Mouse (Mus musculus): ENCODE results near the gene Zfp821. TPM values are rescaled to one million over a fixed set of nuclear protein-coding genes. Genes with fewer than 3 reads are reported as not detected.
"Not testable (repeated sequence)": the region's sequence is repeated elsewhere in the genome, so short reads cannot be mapped to it uniquely, and the experiment has no call there.

Zfp821 gene
- polyA plus RNA-seq, 1 experiment from 2014 or later: 20.1 TPM

DNA sequence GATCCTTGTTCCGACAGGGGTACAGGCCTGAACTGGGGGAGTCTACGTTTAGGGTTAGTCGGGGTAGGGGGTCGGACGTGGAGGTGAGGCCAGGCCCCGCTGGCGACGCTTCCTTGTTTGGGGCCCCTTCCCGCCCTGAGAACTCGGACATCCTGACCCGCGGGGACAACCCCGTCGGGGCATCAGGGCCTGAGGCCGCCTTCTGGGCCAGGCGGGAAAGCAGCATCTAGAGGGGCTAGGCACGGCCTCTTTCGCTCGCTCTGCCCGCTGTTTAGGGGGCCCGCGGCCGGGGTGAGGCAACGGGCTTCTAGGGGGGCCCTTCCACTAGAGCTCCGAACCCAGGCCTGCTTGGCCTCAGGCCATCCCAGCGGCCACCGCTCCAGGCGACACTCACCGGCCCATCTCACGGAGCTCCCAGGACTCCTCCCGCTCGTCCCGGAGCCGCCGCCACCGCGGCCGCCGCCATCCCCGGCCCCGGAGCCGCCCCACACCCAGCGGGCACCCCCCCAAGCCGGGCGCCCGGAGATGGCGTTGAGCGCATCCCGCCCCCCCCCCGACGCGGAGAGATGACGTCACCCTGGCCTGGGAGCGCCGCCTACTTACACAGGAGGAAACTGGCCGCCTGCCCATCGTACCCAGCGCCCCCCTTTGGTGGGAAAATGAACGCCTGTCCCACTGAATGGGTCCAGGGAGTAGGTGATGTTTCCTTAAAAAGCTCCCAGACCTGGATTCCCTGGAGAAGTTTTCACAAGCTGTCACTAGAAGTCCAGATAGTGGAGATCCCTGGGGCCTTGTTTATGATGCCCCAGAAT lies 32.1 kb downstream of the Zfp821 start, which contains the start of gene Atxn1l:
TSS of gene Atxn1l (minus strand) at position 503 of the 812 bp plus-strand sequence.
- Histone ChIP-seq H3K27ac (ENCODE audit: low read length) (peak within 1 kb of the TSS; percentile 59), H3K4me3 (ENCODE audit: low read length) (peak within 1 kb of the TSS; percentile 100), H3K9me3 (ENCODE audit: control insufficient read depth, low read length) (no peaks in the 10 kb centered on the region), H3K4me2 (ENCODE audit: low read depth, low read length) (peak within 1 kb of the TSS; percentile 93), H3K27me3 (ENCODE audit: control insufficient read depth, insufficient read depth, low read depth, low read length) (no peaks in the 10 kb centered on the region), H3K4me1 (replicated peaks; ENCODE audit: control insufficient read depth, insufficient read depth, low read length) (peaks cover 9% of the 10 kb centered on the region), H3K36me3 (ENCODE audit: control insufficient read depth, insufficient read depth, low read length) (peaks cover 13% of the 10 kb centered on the region), H3K9ac (ENCODE audit: low read length) (peak within 1 kb of the TSS; percentile 99)
- ATAC-seq (ENCODE audit: low read depth): peak; percentile 89
- WGBS: under 1% methylated on average over 44 of the region's 59 CpGs

- Histone ChIP-seq H3K9me3 (ENCODE audit: control insufficient read depth, low read length) (no peaks in the 10 kb centered on the region), H3K4me1 (replicated peaks; ENCODE audit: control insufficient read depth, insufficient read depth, low read length) (peaks cover 9% of the 10 kb centered on the region), H3K27ac (ENCODE audit: low read length) (peak overlapping the region; percentile 59; the same call in 1 of the 2 replicates), H3K4me2 (ENCODE audit: low read depth, low read length) (peak overlapping the region; percentile 93), H3K4me3 (ENCODE audit: low read length) (peak overlapping the region; percentile 100), H3K9ac (ENCODE audit: low read length) (peak overlapping the region; percentile 99), H3K27me3 (ENCODE audit: control insufficient read depth, insufficient read depth, low read depth, low read length) (no peaks in the 10 kb centered on the region), H3K36me3 (ENCODE audit: control insufficient read depth, insufficient read depth, low read length) (peaks cover 8% of the 10 kb centered on the region)
- 76% methylated on average over 1 of the region's 1 CpGs for WGBS
- ATAC-seq (ENCODE audit: low read depth): no peak
Observed at GRCm38 (mm10) chr8:109738049-109738380, 32.7 kb downstream of the Zfp821 start.

GRCm38 (mm10) chr8:109747468-109748199 lies 42.3 kb downstream of the Zfp821 start:
- no peak for ATAC-seq (ENCODE audit: low read depth)
- Histone ChIP-seq H3K9me3 (ENCODE audit: control insufficient read depth, low read length) (no peaks in the 10 kb centered on the region), H3K9ac (ENCODE audit: low read length) (no peak overlapping the region), H3K4me1 (replicated peaks; ENCODE audit: control insufficient read depth, insufficient read depth, low read length) (no peaks in the 10 kb centered on the region), H3K27ac (ENCODE audit: low read length) (no peak overlapping the region), H3K4me2 (ENCODE audit: low read depth, low read length) (no peak overlapping the region), H3K36me3 (ENCODE audit: control insufficient read depth, insufficient read depth, low read length) (no peaks in the 10 kb centered on the region), H3K4me3 (ENCODE audit: low read length) (no peak overlapping the region), H3K27me3 (ENCODE audit: control insufficient read depth, insufficient read depth, low read depth, low read length) (no peaks in the 10 kb centered on the region)
- 67% methylated on average over 12 of the region's 12 CpGs for WGBS

- Histone ChIP-seq H3K4me1 (replicated peaks; ENCODE audit: control insufficient read depth, insufficient read depth, low read length) (no peaks in the 10 kb centered on the region), H3K4me3 (ENCODE audit: low read length) (no peak overlapping the region), H3K27me3 (ENCODE audit: control insufficient read depth, insufficient read depth, low read depth, low read length) (no peaks in the 10 kb centered on the region), H3K4me2 (ENCODE audit: low read depth, low read length) (no peak overlapping the region), H3K9ac (ENCODE audit: low read length) (no peak overlapping the region), H3K9me3 (ENCODE audit: control insufficient read depth, low read length) (peaks cover 4% of the 10 kb centered on the region; the same call in 1 of the 2 replicates), H3K27ac (ENCODE audit: low read length) (no peak overlapping the region), H3K36me3 (ENCODE audit: control insufficient read depth, insufficient read depth, low read length) (no peaks in the 10 kb centered on the region)
- WGBS: 44% methylated on average over 5 of the region's 5 CpGs
- no peak for ATAC-seq (ENCODE audit: low read depth)
Observed at GRCm38 (mm10) chr8:109750274-109750673, 44.9 kb downstream of the Zfp821 start.

DNA sequence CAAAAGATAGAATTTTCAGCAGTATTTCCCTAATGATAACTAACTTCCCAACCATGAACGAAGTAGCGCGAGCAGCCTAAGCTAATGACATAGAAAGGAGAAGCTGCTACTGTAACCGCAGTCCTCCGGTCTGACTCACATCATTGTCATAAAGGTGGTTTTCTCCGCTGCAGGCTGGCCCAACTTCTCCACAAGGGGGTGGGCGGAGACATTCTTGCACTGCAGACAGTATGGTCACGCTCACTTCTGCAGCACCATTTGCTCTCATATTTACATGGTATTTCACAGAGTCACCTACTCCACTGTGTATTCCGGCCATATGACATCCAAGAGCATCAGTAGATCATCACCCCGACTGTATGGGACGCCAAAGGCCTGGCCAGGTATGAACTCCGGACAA lies 45.4 kb downstream of the Zfp821 start:
- H3K36me3 ChIP-seq (ENCODE audit: control insufficient read depth, insufficient read depth, low read length): no peaks in the 10 kb centered on the region
- WGBS: 59% methylated on average over 12 of the region's 12 CpGs
- H3K9me3 ChIP-seq (ENCODE audit: control insufficient read depth, low read length): peaks cover 4% of the 10 kb centered on the region; the same call in 1 of the 2 replicates
- no peaks in the 10 kb centered on the region for H3K4me1 ChIP-seq (replicated peaks; ENCODE audit: control insufficient read depth, insufficient read depth, low read length)
- peak; percentile 17; the same call in 1 of the 2 replicates for ATAC-seq (ENCODE audit: low read depth)
- H3K27me3 ChIP-seq (ENCODE audit: control insufficient read depth, insufficient read depth, low read depth, low read length): no peaks in the 10 kb centered on the region
- no peak overlapping the region for H3K9ac ChIP-seq (ENCODE audit: low read length)
- H3K4me2 ChIP-seq (ENCODE audit: low read depth, low read length): no peak overlapping the region
- H3K4me3 ChIP-seq (ENCODE audit: low read length): no peak overlapping the region
- no peak overlapping the region for H3K27ac ChIP-seq (ENCODE audit: low read length)

- no peak overlapping the region for H3K4me2 ChIP-seq (ENCODE audit: low read depth, low read length)
- ATAC-seq (ENCODE audit: low read depth): no peak
Observed at GRCm38 (mm10) chr8:109751731-109752485, 46.6 kb downstream of the Zfp821 start.

DNA sequence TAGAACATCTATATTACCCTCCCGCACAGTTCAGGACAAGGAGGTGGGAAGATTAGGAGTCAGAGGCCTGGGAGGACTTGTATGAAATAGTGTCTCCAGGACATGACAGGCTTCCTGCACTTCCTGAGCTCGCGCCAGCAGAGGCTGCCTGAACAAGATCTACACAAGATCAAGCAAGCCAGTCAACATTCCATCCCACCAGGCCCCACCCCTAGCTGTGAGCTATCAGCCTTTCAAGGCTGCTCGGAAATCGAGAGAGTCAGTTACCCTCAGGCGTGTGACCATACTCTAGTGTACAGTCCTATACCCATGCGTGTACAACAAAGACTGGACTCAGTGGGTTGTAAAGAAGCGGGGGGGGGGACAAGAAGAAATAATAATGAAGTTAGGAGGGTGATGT lies 49.4 kb downstream of the Zfp821 start:
- H3K9ac ChIP-seq (ENCODE audit: low read length): no peak overlapping the region
- H3K4me3 ChIP-seq (ENCODE audit: low read length): no peak overlapping the region
- no peak overlapping the region for H3K4me2 ChIP-seq (ENCODE audit: low read depth, low read length)
- H3K4me1 ChIP-seq (replicated peaks; ENCODE audit: control insufficient read depth, insufficient read depth, low read length): no peaks in the 10 kb centered on the region
- no peaks in the 10 kb centered on the region for H3K36me3 ChIP-seq (ENCODE audit: control insufficient read depth, insufficient read depth, low read length)
- no peak for ATAC-seq (ENCODE audit: low read depth)
- WGBS: 88% methylated on average over 8 of the region's 8 CpGs
- H3K27ac ChIP-seq (ENCODE audit: low read length): no peak overlapping the region
- no peaks in the 10 kb centered on the region for H3K27me3 ChIP-seq (ENCODE audit: control insufficient read depth, insufficient read depth, low read depth, low read length)
- peaks cover 4% of the 10 kb centered on the region; the same call in 1 of the 2 replicates for H3K9me3 ChIP-seq (ENCODE audit: control insufficient read depth, low read length)

More at GRCm38 (mm10) chr8:109751731-109752485, 46.6 kb downstream of the Zfp821 start:
- peaks cover 4% of the 10 kb centered on the region; the same call in 1 of the 2 replicates for H3K9me3 ChIP-seq (ENCODE audit: control insufficient read depth, low read length)
- no peaks in the 10 kb centered on the region for H3K27me3 ChIP-seq (ENCODE audit: control insufficient read depth, insufficient read depth, low read depth, low read length)
- WGBS: 89% methylated on average over 20 of the region's 20 CpGs
- no peak overlapping the region for H3K9ac ChIP-seq (ENCODE audit: low read length)
- H3K4me3 ChIP-seq (ENCODE audit: low read length): no peak overlapping the region
- no peaks in the 10 kb centered on the region for H3K36me3 ChIP-seq (ENCODE audit: control insufficient read depth, insufficient read depth, low read length)
- no peak overlapping the region for H3K27ac ChIP-seq (ENCODE audit: low read length)
- no peaks in the 10 kb centered on the region for H3K4me1 ChIP-seq (replicated peaks; ENCODE audit: control insufficient read depth, insufficient read depth, low read length)

- not testable (repeated sequence) for H3K9ac ChIP-seq (ENCODE audit: low read length); H3K9me3 ChIP-seq (ENCODE audit: control insufficient read depth, low read length); H3K4me2 ChIP-seq (ENCODE audit: low read depth, low read length); H3K27me3 ChIP-seq (ENCODE audit: control insufficient read depth, insufficient read depth, low read depth, low read length); ATAC-seq (ENCODE audit: low read depth); H3K4me1 ChIP-seq (replicated peaks; ENCODE audit: control insufficient read depth, insufficient read depth, low read length); H3K27ac ChIP-seq (ENCODE audit: low read length); H3K36me3 ChIP-seq (ENCODE audit: control insufficient read depth, insufficient read depth, low read length); H3K4me3 ChIP-seq (ENCODE audit: low read length)
- 72% methylated on average over 4 of the region's 4 CpGs for WGBS
Observed at GRCm38 (mm10) chr8:109755554-109755953, 50.2 kb downstream of the Zfp821 start.

- no peak overlapping the region for H3K4me2 ChIP-seq (ENCODE audit: low read depth, low read length)
- 50% methylated on average over 3 of the region's 3 CpGs for WGBS
Observed at GRCm38 (mm10) chr8:109756849-109757248, 51.5 kb downstream of the Zfp821 start.

More at GRCm38 (mm10) chr8:109756849-109757248, 51.5 kb downstream of the Zfp821 start:
- no peaks in the 10 kb centered on the region for H3K27me3 ChIP-seq (ENCODE audit: control insufficient read depth, insufficient read depth, low read depth, low read length)
- H3K4me3 ChIP-seq (ENCODE audit: low read length): no peak overlapping the region
- H3K36me3 ChIP-seq (ENCODE audit: control insufficient read depth, insufficient read depth, low read length): no peaks in the 10 kb centered on the region
- H3K27ac ChIP-seq (ENCODE audit: low read length): no peak overlapping the region
- H3K9me3 ChIP-seq (ENCODE audit: control insufficient read depth, low read length): peaks cover 4% of the 10 kb centered on the region; the same call in 1 of the 2 replicates
- no peak for ATAC-seq (ENCODE audit: low read depth)
- no peaks in the 10 kb centered on the region for H3K4me1 ChIP-seq (replicated peaks; ENCODE audit: control insufficient read depth, insufficient read depth, low read length)
- H3K9ac ChIP-seq (ENCODE audit: low read length): no peak overlapping the region

All from lung, embryonic 16.5 days (tissue).